Mouse (Mus musculus): ENCODE results near the gene Cct8.
"Not testable (repeated sequence)": the region's sequence is repeated elsewhere in the genome, so short reads cannot be mapped to it uniquely, and the experiment has no call there.

Cct8 gene

DNA sequence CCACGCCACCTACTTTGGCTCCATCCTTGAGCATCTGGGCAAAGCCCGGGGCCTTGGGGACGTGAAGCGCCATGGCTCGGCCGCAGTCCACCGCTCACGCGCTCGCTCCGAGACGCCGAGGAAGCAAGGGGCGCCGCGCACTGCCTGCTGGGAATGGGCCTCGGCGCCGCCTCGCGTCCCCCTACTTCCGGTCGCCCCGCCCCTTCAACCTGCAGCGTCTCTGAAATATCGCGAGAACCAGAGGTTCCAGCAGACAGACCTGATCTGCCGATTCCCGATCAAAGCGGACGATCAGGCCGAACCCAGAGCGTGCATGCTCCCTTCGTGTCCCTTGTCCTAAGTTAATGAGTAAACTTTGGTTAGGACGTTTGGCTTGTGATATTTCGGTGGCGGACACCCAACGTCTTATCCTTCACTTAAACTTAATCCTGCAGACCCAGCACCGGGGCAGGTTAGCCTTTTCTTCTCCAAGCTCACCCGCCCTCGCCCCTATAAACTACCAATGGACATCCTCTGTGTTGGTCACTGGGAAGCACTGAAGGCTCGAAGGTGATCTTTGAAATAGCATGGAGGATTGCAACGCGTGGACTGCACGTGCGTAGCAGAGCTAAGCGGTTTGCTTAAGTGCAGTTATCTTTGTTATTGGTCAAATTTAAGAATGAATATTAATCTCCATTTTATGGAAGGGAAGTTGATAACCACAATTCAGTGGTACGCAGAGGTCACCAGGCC lies at the start of gene Cct8:
Cct8 (minus strand) TSS at position 158 of the 732 bp plus-strand sequence.
- peak; percentile 98 for DNase-seq

DNA sequence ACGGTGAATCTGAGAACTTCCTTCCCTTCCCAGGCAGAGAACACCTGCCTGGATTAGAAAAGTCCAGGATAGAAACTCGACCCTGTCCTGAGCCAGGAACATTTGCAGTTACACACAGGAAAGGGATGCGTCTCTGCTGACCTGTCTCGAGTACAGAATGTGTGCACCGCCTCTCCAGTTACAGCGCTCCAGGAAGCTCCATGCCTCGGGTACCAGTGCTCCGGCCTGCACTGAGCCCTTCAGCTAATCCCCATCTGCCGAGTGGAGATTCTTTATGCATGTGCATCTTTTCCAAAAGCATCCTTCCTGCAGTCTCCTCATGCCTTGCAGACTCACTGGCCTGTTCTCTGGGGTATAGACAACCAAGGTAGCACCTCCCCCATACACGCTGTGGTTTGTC lies 33.1 kb upstream of the Cct8 start:
- DNase-seq: no peak

GRCm38 (mm10) chr16:87527553-87528249 lies 32.0 kb upstream of the Cct8 start:
- no peak for DNase-seq

DNA sequence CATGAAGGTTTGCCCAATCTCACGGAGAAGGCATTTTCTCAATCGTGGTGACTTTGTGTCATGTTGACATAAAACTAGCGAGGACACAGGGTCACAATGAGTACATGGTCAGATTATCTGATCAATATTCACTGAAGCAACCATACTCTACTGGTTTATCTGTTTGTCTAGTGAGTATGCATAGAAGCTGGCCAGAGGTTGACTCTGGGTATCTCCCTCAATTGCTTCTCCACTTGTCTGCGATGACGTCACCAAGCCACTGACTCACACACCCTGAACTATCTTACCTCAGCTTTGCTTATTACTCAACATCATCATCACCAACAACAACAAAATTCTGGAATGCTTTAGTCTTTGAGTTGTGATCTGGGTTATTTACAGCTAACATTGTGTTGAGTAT lies 28.6 kb upstream of the Cct8 start:
- DNase-seq: no peak

- DNase-seq: no peak
Observed at GRCm38 (mm10) chr16:87512331-87512730, 16.7 kb upstream of the Cct8 start.

GRCm38 (mm10) chr16:87511706-87512105 lies 16.0 kb upstream of the Cct8 start:
- DNase-seq: no peak

- DNase-seq: peak; percentile 63
Observed at GRCm38 (mm10) chr16:87501304-87502078, 5.8 kb upstream of the Cct8 start.

DNA sequence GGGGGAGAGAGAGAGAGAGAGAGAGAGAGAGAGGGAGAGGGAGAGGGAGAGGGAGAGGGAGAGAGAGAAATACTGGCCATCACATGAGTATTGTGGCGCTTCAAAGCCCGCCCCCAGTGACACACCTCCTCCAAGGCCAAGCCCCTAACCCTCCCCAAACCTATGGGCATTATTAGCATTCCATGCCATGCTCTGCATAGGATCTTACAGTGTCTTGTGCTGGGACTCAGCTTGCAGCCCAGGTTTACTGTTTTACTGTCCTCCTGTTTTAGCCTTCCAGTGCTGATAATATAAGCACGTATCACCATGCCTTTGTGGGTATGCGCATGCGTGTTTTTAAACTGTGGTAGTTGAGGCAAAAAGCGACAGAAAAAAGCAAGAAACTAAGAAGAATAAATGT lies 3.9 kb upstream of the Cct8 start:
- no peak for DNase-seq

GRCm38 (mm10) chr16:87497171-87497570 lies 1.5 kb upstream of the Cct8 start:
- DNase-seq: no peak

- no peak for DNase-seq
Observed at GRCm38 (mm10) chr16:87496728-87497127, 1.1 kb upstream of the Cct8 start.

DNA sequence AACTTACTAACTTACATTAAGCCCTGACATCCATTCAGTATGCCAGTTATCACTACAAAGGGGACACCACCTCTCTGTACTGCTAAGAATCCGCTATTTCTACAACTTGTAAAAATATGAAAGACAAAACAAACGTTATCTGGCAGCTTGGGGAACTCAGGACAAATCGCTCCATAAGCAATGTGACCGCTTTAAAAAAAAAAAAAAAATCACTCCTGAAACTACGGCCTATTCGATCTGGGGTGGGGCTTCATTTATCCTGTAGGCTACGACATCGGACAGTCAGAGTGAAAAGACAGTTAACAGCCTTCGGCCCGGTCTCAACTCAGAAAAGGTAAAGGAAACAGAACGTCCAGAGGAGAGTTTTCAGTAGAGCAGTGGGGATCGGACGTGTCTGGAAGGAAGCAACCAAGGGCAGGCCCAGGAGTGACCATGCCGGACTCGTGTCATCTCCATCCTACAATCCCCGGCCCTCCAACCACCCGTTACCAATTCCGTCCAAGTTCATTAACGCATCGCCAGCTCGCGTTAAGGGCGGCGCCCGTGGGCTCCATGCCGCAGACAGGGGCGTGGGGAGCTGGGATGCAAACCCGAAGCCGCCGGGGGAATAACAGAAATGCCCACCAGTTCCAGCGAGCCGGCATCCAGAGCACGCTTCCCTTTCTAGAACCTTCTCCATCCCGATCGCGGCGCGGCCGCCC lies 568 bp downstream of the Cct8 start:
- DNase-seq: no peak

- DNase-seq: not testable (repeated sequence)
Observed at GRCm38 (mm10) chr16:87492191-87492792, 3.4 kb downstream of the Cct8 start.

GRCm38 (mm10) chr16:87488605-87489004 lies 7.1 kb downstream of the Cct8 start:
- DNase-seq: no peak

GRCm38 (mm10) chr16:87486739-87487138 lies 8.9 kb downstream of the Cct8 start:
- DNase-seq: no peak

DNA sequence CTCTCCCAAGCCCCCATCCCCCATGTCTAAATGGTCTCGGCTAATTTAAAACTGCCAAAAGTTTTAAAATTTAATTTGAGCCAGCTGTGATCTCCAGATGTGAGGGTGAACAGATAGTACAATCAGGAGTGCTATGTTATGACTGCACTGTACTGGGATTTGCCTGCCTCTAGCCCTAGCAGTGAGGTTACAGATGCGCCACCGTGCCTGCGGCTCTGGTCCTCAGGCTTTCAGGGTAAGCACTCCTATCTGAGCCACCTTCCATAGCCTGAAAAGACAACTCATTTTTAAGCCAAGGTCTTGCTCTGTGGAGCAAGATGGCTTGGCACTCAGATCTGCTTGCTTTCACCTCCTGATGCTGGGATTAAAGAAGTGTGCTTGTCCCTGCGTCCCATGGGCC lies 11.3 kb downstream of the Cct8 start:
- DNase-seq: no peak

DNA sequence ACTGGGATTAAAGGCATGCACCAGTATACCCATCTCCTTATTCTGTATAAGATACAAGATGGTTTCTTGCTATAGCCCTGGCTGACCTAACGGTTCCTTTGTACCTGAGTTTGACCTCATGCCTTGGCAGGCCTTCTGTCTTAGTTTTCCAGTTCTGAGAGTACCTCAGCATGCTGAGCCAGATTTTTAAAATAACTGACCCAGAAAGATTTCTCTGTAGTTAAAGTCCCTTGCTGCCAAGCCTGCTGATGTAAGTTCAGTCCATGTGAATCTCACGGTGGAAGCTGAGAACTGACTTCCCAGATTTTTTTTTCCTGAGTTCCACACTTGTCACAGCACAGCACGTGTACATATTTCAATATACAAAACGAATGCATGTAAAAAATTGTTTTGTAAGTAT lies 25.1 kb downstream of the Cct8 start:
- no peak for DNase-seq

- no peak for DNase-seq
Observed at GRCm38 (mm10) chr16:87458752-87459151, 36.9 kb downstream of the Cct8 start.

DNA sequence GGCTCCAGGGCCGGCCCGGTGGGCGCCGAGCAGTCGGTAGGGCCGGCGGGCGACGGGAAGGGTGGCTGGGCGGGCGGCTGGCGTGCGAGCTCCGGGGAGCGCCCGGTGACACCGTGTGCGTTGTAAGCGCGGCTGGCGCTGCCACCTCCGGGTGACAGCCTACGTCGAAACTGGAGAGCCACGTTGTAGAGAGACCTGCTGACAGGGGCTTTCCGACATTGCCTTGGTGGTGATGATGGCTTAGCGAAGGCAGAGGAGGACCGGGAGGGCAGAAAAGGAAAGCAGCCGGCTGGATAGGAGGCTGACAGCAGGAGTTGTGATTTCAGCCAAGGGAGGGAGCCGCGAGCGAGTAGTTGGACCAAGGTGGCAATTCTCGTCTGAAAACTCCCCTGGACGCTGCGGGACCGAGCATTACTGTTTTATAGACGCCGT lies 40.5 kb downstream of the Cct8 start:
- DNase-seq: no peak

GRCm38 (mm10) chr16:87454419-87455179 lies 41.1 kb downstream of the Cct8 start, which contains the start of gene Usp16:
Usp16 (plus strand) TSS chr16:87454703.
- DNase-seq: peak; percentile 90

DNA sequence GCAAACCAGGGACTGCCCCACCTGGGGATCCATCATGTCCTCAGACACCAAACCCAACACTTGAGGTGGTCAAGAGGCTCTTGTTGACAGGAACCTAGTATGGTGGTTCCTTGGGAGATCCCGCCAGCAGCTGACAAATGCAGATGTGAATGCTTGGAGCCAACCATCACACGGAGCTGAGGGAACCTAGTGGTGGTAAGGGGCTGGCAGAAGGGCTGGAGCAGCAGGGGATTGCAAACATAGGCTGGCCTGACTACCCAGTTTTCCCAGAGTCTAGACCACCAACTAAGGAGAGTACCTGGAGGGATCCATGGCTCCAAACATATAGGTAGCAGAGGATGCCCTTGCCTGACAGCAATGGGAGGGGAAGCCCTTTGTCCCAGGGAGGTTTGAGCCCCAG lies 42.4 kb downstream of the Cct8 start:
- no peak for DNase-seq

DNA sequence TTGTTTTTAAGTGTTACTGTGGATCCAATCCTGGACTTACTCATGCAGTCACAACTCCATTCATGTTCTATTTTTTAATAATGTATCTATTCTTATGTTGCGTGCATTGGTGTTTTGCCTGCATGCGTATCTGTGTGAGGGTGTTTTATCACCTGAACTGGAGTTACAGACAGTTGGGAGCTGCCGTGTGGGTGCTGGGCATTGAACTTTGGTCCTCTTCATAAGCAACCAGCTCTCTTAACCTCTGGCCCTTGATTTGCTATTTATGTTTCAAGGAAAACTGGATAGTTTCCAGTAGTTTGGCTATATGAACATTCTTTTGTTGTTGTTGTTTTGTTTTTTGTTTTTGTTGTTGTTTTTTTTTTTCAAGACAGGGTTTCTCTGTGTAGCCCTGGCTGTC lies 50.1 kb downstream of the Cct8 start:
- DNase-seq: no peak

DNA sequence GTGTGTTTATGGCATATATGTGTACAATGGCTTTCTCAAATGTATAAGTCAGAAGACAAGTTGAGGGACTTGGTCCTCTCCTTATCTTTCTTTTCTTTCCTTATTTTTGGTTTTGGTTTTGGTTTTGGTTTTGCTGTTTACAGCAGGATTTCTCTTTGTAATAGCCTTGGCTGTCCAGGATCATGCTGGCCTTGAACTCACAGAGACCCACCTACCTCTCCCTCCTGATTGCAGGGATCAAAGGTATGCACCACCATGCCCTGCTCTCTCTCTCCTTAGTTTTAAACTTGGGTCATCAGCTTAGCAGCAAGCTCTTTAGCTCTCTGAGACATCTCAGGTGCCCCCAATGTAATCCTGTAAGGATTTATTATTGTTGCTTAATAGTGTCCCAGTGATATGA lies 50.6 kb downstream of the Cct8 start:
- no peak for DNase-seq
